Mouse (Mus musculus) lung, adult 2 months (tissue): Measurements from ENCODE around the gene Sesn3. TPM values are rescaled to one million over a fixed set of nuclear protein-coding genes. Genes with fewer than 3 reads are reported as not detected.

Experiments
- DNase-seq: peaks from one replicate; pipeline ENCODE4 v3.0.0; 2022
- H3K4me1 ChIP-seq: fragments of 200-500 bp; 2 replicates; pipeline ENCODE4 v1.6.1; 2011; ENCODE audit warnings: low read length; ENCODE audit not compliant: control insufficient read depth, insufficient read depth
- H3K4me3 ChIP-seq: fragments of 200-500 bp; replicated peaks from 2 replicates; pipeline ENCODE3; 2011; ENCODE audit warnings: low read depth, mild to moderate bottlenecking, control low read depth, low read length; ENCODE audit errors: extremely low read depth
- CTCF ChIP-seq: fragments of 200-500 bp; IDR thresholded peaks from 2 replicates; pipeline ENCODE4 v1.5.1; 2011; ENCODE audit warnings: mild to moderate bottlenecking, low read length, control low read depth; ENCODE audit not compliant: insufficient read depth
- POLR2A ChIP-seq: fragments of 200-500 bp; IDR thresholded peaks from 2 replicates; pipeline ENCODE4 v1.6.1; 2011; ENCODE audit warnings: low read depth, mild to moderate bottlenecking, control low read depth, low read length, borderline replicate concordance; ENCODE audit errors: extremely low read depth
- WGBS: fragments of 180-500 bp; shearing (Covaris S2); methylation state at CpG from one replicate; pipeline ENCODE4 v1.1.7; 2018; 5-methylcytosine and 5-hydroxymethylcytosine counted together
- polyA plus RNA-seq: library from polyadenylated mRNA; depleted of rRNA; stranded (reverse); fragments of >200 nt; gene quantifications from 2 replicates; pipeline ENCODE4 v1.2.3, GENCODE M21; 2012; rRNA removed

Gene Sesn3
- polyA plus RNA-seq, 1 experiment = 7.8 TPM

DNA sequence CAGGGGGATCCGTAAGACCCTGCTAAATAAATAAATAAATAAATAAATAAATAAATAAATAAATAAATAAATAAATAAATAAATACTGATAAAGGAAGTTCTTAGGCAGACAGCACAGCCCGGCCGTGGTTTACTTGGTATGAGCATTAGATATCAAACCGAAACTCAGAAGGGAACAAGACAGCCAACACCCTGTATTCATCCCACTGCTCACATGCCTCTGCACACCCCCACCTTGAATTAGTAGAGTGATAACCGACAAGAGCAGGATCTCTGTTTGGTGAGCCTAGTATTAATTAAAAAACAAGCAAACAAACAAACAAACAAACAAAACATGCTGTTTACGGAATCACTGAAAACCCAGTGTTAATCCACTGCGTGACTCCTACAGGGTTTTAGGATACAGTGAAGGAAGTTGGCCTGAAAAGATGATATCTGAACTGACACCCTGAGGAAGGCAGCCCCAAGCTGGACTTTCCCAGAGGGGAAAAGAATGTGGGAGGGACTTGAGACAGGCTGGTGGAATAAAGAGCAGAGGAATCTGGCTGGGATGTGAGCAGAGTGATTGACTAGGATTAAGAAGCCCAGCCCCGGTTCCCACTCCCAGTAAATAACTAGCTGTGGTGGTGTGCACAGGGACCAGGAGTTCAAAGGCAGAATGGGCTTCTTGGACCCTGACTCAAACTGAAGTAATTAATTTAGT, 106.6 kb downstream of the Sesn3 start, which contains the start of gene Endod1:
Gene Endod1, minus strand, starts transcription at position 155 of the 703 bp plus-strand sequence.
- WGBS = 3% methylated on average over 8 of the region's 8 CpGs
- Histone ChIP-seq H3K4me1 (peaks cover 18% of the 10 kb centered on the region), H3K4me3 (peak within 1 kb of the TSS; percentile 91)
- TF ChIP-seq CTCF (no peak), POLR2A (no peak)
- DNase-seq = peak; percentile 37

DNA sequence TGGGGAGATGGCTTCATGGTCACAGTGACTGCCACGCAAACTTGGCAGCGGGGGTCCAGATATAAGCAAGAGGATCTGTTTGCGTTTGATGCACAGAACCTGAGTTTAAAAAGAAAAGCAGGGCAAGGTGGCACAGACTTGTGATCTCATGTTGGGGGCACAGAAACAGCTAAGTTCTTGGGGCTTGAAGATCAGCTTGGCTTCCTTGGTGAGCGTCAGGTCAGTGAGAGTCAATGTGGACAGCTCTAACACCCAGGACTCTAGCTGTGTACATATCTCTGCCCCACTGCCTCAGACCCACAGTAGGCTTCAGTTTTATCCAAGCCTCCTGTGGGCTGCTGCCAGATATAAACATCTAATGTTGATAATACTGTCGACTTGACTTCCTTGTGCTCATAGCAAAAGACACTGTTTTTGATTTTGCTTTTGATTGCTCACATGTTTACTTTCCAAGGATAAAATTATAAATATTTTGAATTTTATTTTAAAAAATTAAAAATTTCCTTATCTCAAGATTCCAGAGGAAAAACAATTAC, 107.5 kb downstream of the Sesn3 start:
- no peak for DNase-seq
- WGBS = 55% methylated on average over 5 of the region's 5 CpGs
- H3K4me1 ChIP-seq = peaks cover 18% of the 10 kb centered on the region
- H3K4me3 ChIP-seq = no peak overlapping the region
- no peak for TF ChIP-seq POLR2A
- no peak for TF ChIP-seq CTCF

Other genes starting within 250 kb of the Sesn3 start
- gene Endod1, start 106.4 kb downstream of the Sesn3 start, polyA plus RNA-seq = 92.8 and 108 TPM in 2 replicates
- gene Kdm4d, start 225.4 kb downstream of the Sesn3 start, polyA plus RNA-seq = 0.12 and 0.21 TPM in 2 replicates
- gene Cwc15, start 225.6 kb downstream of the Sesn3 start, polyA plus RNA-seq = 7.9 and 12.5 TPM in 2 replicates